Comparison of ENCODE assay signal across 8 mouse cellular contexts in the genomic region with DNA sequence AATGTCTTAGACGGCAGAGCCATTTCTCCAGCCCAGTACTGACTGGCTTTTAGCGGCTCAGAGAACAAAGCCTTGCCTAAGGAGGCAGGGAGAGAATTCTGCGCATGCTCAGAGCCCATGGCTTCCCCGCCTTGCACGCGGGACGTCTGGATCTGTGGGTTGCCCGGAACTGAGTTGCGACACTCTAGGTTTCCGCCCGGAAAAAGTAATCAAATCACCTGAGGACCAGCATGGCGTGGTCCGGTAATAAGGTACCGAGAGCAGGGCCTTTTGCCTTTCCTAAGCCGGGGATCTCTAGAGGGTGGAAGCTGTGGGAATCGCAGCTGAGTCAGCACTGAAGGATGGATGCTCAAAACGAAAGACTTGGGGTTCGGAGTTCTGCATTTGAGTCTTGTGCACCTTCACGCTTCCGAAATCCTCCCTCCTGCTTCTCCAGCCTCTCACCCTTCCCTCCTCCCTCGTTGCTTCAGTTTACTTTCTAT. TPM values are rescaled to one million over a fixed set of nuclear protein-coding genes. Genes with fewer than 3 reads are reported as not detected.
DNase-seq lines count a peak whose midpoint lies in the region; ATAC-seq lines count a peak whose summit lies in the region.

A gene (plus strand): TSS at position 105 of the 482 bp plus-strand sequence.

- H3K27ac ChIP-seq in hindbrain, embryonic 14.5 days = peak within 1 kb of the TSS; percentile 88

- H3K9me3 ChIP-seq in hindbrain, embryonic 14.5 days (ENCODE audit: control insufficient read depth, low read length) = no peaks in the 10 kb centered on the region

- peaks cover 9% of the 10 kb centered on the region for H3K4me1 ChIP-seq in hindbrain, embryonic 14.5 days (replicated peaks; ENCODE audit: control insufficient read depth, insufficient read depth, low read length)

- H3K4me3 ChIP-seq in hindbrain, embryonic 14.5 days (replicated peaks; ENCODE audit: low read length) = peak within 1 kb of the TSS; percentile 52

- peak within 1 kb of the TSS; percentile 67 for H3K4me2 ChIP-seq in hindbrain, embryonic 14.5 days (replicated peaks)

- 0% methylated on average over 21 of the region's 21 CpGs for WGBS in hindbrain, embryonic 14.5 days

- no peaks in the 10 kb centered on the region for H3K36me3 ChIP-seq in hindbrain, embryonic 14.5 days (replicated peaks; ENCODE audit: control insufficient read depth, insufficient read depth)

- DNase-seq in NIH3T3 (ENCODE audit: low read depth) = peak; percentile 97
- peak; percentile 96 to 97 for DNase-seq in cerebellum, postnatal 10 days
- DNase-seq in frontal cortex, postnatal 14 days (ENCODE audit: low spot score in 2 of 2) = peak; percentile 81 to 88
- peak; percentile 98 for DNase-seq in hindbrain, embryonic 14.5 days (ENCODE audit: low spot score)
- DNase-seq in layer of hippocampus, postnatal 36 days = peak; percentile 90 to 92
- peak; percentile 95 for DNase-seq in lung, postnatal 36 days
- DNase-seq in retina, postnatal 1 day = peak; percentile 97
- peak; percentile 76 to 89 for DNase-seq in urinary bladder, adult 18-20 months (ENCODE audit: low spot score in 2 of 2)

- ATAC-seq in hindbrain, embryonic 14.5 days (ENCODE audit: low FRiP score) = peak; percentile 98

- H3K9ac ChIP-seq in hindbrain, embryonic 14.5 days = peak within 1 kb of the TSS; percentile 75

- H3K27me3 ChIP-seq in hindbrain, embryonic 14.5 days (ENCODE audit: control insufficient read depth, insufficient read depth, low read length) = no peaks in the 10 kb centered on the region

RNA-seq across cellular contexts. Expression of the gene that starts here (rescaled TPM):
- 16.7 and 18.7 TPM in 2 replicates for polyA plus RNA-seq in hindbrain, embryonic 14.5 days (2014; fragmentation: Nextera tagmentation; extraction: Ambion mirVana)
- 10 to 100 TPM; 12.5 to 13.8 TPM for total RNA-seq in layer of hippocampus, postnatal 36 days (2021)

Comparison
In these comparisons a context has a peak if more than half of its experiments do, and no peak if none do; other contexts are left out.
1. Peak in every context shown above with its lines: DNase-seq, ATAC-seq, H3K4me3 ChIP-seq and H3K27ac ChIP-seq.